Comparison of ENCODE assay signal across 13 mouse cellular contexts in the genomic region with DNA sequence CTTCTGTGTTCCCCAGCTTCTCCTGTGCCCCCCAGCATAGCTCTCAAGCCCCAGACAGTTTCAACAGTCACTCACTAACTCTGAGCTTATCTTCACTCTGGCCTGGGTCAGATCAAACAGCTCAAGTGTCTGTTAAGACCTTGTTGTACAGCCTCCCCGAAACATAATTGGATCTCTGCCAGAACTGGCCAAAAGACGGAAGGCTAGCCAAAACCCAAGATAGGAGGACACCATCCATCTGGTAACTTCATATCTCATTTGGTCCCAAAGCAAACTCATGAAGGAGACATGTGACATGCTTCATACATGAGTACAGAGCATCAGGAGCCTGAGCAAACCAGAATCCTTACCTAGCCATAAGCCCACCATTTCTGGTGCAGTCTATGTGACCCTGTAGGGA. TPM values are rescaled to one million over a fixed set of nuclear protein-coding genes. Genes with fewer than 3 reads are reported as not detected.
DNase-seq lines count a peak whose midpoint lies in the region; ATAC-seq lines count a peak whose summit lies in the region.
"Had no signal": no experiment of that assay in that cellular context is flagged by ENCODE, and none has a peak within 500 bp of the region (broad histone marks: within the 10 kb centered on the region; RNA-seq: fewer than 3 reads in every experiment).

No protein-coding gene starts in this region.

- H3K27ac ChIP-seq in heart, embryonic 14.5 days (replicated peaks in 1 of 2; ENCODE audit: control insufficient read depth in 1 of 2, insufficient read depth in 1 of 2, low read depth in 2 of 2, low read length in 2 of 2) = peak overlapping the region; percentile 29 to 66
- no peak overlapping the region for H3K27ac ChIP-seq in embryonic facial prominence, embryonic 10.5 days (replicated peaks)
- H3K27ac ChIP-seq: limb, embryonic 15.5 days; midbrain, embryonic 12.5 days; stomach, postnatal 0 days had no signal

- no peaks in the 10 kb centered on the region for H3K9me3 ChIP-seq in heart, embryonic 14.5 days (ENCODE audit: control insufficient read depth, low read length)
- H3K9me3 ChIP-seq in embryonic facial prominence, embryonic 10.5 days = no peaks in the 10 kb centered on the region
- H3K9me3 ChIP-seq: limb, embryonic 15.5 days; midbrain, embryonic 12.5 days had no signal

- H3K36me3 ChIP-seq in heart, embryonic 14.5 days (ENCODE audit: control insufficient read depth, insufficient read depth, low read length) = no peaks in the 10 kb centered on the region
- no peaks in the 10 kb centered on the region for H3K36me3 ChIP-seq in embryonic facial prominence, embryonic 10.5 days (replicated peaks)
- H3K36me3 ChIP-seq: limb, embryonic 15.5 days; midbrain, embryonic 12.5 days had no signal

- 1% methylated on average over 2 of the region's 2 CpGs for WGBS in heart, embryonic 14.5 days
- 81% methylated on average over 2 of the region's 2 CpGs for WGBS in embryonic facial prominence, embryonic 10.5 days

- ATAC-seq in heart, embryonic 14.5 days (ENCODE audit: insufficient number of reproducible peaks, insufficient read depth, low FRiP score, low read depth) = no peak; the same call in 1 of the 2 replicates

- H3K27me3 ChIP-seq in heart, embryonic 14.5 days (ENCODE audit: control insufficient read depth, insufficient read depth, low read length) = peaks cover 13% of the 10 kb centered on the region; the same call in 1 of the 2 replicates
- peaks cover 54% of the 10 kb centered on the region for H3K27me3 ChIP-seq in embryonic facial prominence, embryonic 10.5 days (replicated peaks; ENCODE audit: low read depth, poor library complexity, severe bottlenecking)

- no peak overlapping the region for H3K9ac ChIP-seq in heart, embryonic 14.5 days (ENCODE audit: low read length)
- H3K9ac ChIP-seq: limb, embryonic 15.5 days; midbrain, embryonic 12.5 days had no signal

- peak; percentile 27 for DNase-seq in adrenal gland, postnatal 14 days
- no peak for DNase-seq in adrenal gland, postnatal 10 days
- DNase-seq in kidney, adult 9 months = peak; percentile 60
- DNase-seq in kidney, adult 8-10 months = no peak
- DNase-seq in 416B (ENCODE audit: low read depth) = peak; percentile 91
- DNase-seq in embryonic facial prominence, embryonic 10.5 days (ENCODE audit: low spot score) = no peak
- DNase-seq in left cerebral cortex, adult 18-20 months (ENCODE audit: low spot score in 2 of 2) = no peak

- H3K4me3 ChIP-seq in heart, embryonic 14.5 days (ENCODE audit: control insufficient read depth in 1 of 2, insufficient read depth in 1 of 2, low read depth in 1 of 2, low read length in 2 of 2) = no peak overlapping the region
- H3K4me3 ChIP-seq in embryonic facial prominence, embryonic 10.5 days = no peak overlapping the region
- H3K4me3 ChIP-seq: erythroblast, embryonic 14.5 days; limb, embryonic 15.5 days; midbrain, embryonic 12.5 days; myocyte had no signal

- H3K4me1 ChIP-seq in heart, embryonic 14.5 days (ENCODE audit: control insufficient read depth in 2 of 2, insufficient read depth in 2 of 2, low read length in 2 of 2) = peaks cover 17 to 32% of the 10 kb centered on the region in 2 experiments
- peaks cover 26% of the 10 kb centered on the region for H3K4me1 ChIP-seq in embryonic facial prominence, embryonic 10.5 days

- H3K4me2 ChIP-seq in heart, embryonic 14.5 days (ENCODE audit: low read length) = 0 out of 2 replicates have a peak overlapping the region, but pooled peaks have one; percentile 17
- H3K4me2 ChIP-seq: limb, embryonic 15.5 days; midbrain, embryonic 12.5 days had no signal

RNA-seq across cellular contexts. Expression of a gene that starts 3.9 kb away (rescaled TPM):
- total RNA-seq in adrenal gland, postnatal 14 days (2021) = 3.7 and 5.6 TPM in 2 replicates
- 1 to 10 TPM; 3.4 to 3.9 TPM for total RNA-seq in adrenal gland, postnatal 10 days (2021)
- polyA plus RNA-seq in heart, embryonic 14.5 days (2014; fragmentation: Nextera tagmentation; extraction: Ambion mirVana) = 1.5 and 2.2 TPM in 2 replicates
- 12.6 and 19.6 TPM in 2 replicates for polyA plus RNA-seq in embryonic facial prominence, embryonic 10.5 days (2016; fragmentation: Nextera tagmentation; extraction: Ambion mirVana)
- 1 to 10 TPM; 1.3 TPM for total RNA-seq in left cerebral cortex, adult 18-20 months (2021)
- polyA plus RNA-seq: erythroblast, embryonic 14.5 days had no signal

RNA-seq across cellular contexts. Expression of a gene that starts 13.6 kb away (rescaled TPM):
- 64.1 and 71.4 TPM in 2 replicates for total RNA-seq in adrenal gland, postnatal 14 days (2021)
- 10 to 100 TPM; 56.5 to 69.6 TPM for total RNA-seq in adrenal gland, postnatal 10 days (2021)
- 0.50 and 1.5 TPM in 2 replicates for polyA plus RNA-seq in heart, embryonic 14.5 days (2014; fragmentation: Nextera tagmentation; extraction: Ambion mirVana)
- polyA plus RNA-seq in embryonic facial prominence, embryonic 10.5 days (2016; fragmentation: Nextera tagmentation; extraction: Ambion mirVana) = 0.46 and 0.58 TPM in 2 replicates
- total RNA-seq in left cerebral cortex, adult 18-20 months (2021) = 10 to 100 TPM; 11.7 to 14.5 TPM
- polyA plus RNA-seq: erythroblast, embryonic 14.5 days had no signal

Comparison
In these comparisons a context has a peak if more than half of its experiments do, and no peak if none do; other contexts are left out.
1. DNase-seq: peak in adrenal gland, postnatal 14 days (single experiment), kidney, adult 9 months (single experiment) and 416B (single experiment); none in adrenal gland, postnatal 10 days (single experiment), kidney, adult 8-10 months (0 of 2), embryonic facial prominence, embryonic 10.5 days (single experiment) and left cerebral cortex, adult 18-20 months (0 of 2).